In genomic region chr5:23627221-23627620, GRCm38 (mm10) we compare ENCODE assay signal across 16 mouse cellular contexts. TPM values are rescaled to one million over a fixed set of nuclear protein-coding genes. Genes with fewer than 3 reads are reported as not detected.
DNase-seq lines count a peak whose midpoint lies in the region; ATAC-seq and TF ChIP-seq lines count a peak whose summit lies in the region.
"Had no signal": no experiment of that assay in that cellular context is flagged by ENCODE, and none has a peak within 500 bp of the region (broad histone marks: within the 10 kb centered on the region; RNA-seq: fewer than 3 reads in every experiment).

No protein-coding gene starts in this region.

- DNase-seq in adrenal gland, postnatal 36 days = peak; percentile 12 to 22
- no peak for DNase-seq in adrenal gland, postnatal 4 days (ENCODE audit: low spot score in 2 of 2)
- DNase-seq in heart, postnatal 14 days = peak; percentile 28 to 49
- DNase-seq in NIH3T3 (ENCODE audit: low read depth) = peak; percentile 87
- DNase-seq in B cell, adult 2 months = no peak
- DNase-seq: cerebellum, adult 2 months; liver, embryonic 13.5 days; thymus, postnatal 25 days had no signal

- H3K36me3 ChIP-seq in heart, embryonic 12.5 days = no peaks in the 10 kb centered on the region
- H3K36me3 ChIP-seq in myocyte (ENCODE audit: control insufficient read depth, insufficient read depth) = no peaks in the 10 kb centered on the region
- H3K36me3 ChIP-seq: embryonic facial prominence, embryonic 10.5 days; forebrain, embryonic 15.5 days; heart, embryonic 10.5 days; hindbrain, embryonic 13.5 days; liver, embryonic 13.5 days had no signal

- H3K4me3 ChIP-seq in heart, embryonic 12.5 days = no peak overlapping the region
- no peak overlapping the region for H3K4me3 ChIP-seq in myocyte
- H3K4me3 ChIP-seq: embryonic facial prominence, embryonic 10.5 days; erythroblast, embryonic 14.5 days; forebrain, embryonic 15.5 days; heart, embryonic 10.5 days; hindbrain, embryonic 13.5 days; liver, embryonic 13.5 days had no signal

- peaks cover 30% of the 10 kb centered on the region for H3K4me1 ChIP-seq in heart, embryonic 12.5 days (replicated peaks)
- H3K4me1 ChIP-seq: liver, embryonic 13.5 days had no signal

- no peak overlapping the region for H3K27ac ChIP-seq in heart, embryonic 12.5 days (ENCODE audit: poor library complexity, severe bottlenecking)
- H3K27ac ChIP-seq: embryonic facial prominence, embryonic 10.5 days; forebrain, embryonic 15.5 days; heart, embryonic 10.5 days; hindbrain, embryonic 13.5 days; liver, embryonic 13.5 days had no signal

- H3K79me2 ChIP-seq in myocyte (ENCODE audit: control insufficient read depth, insufficient read depth) = no peaks in the 10 kb centered on the region

- TF ChIP-seq POLR2A in myocyte (IDR thresholded peaks at IDR 0.05; ENCODE audit: insufficient read length, low read depth) = no peak

- H3ac ChIP-seq in myocyte (ENCODE audit: control insufficient read depth, insufficient read length) = no peak overlapping the region

- 70% methylated on average over 5 of the region's 5 CpGs for WGBS in heart, embryonic 12.5 days

- ATAC-seq in heart, embryonic 12.5 days (ENCODE audit: insufficient number of reproducible peaks, low FRiP score) = no peak
- ATAC-seq: forebrain, embryonic 15.5 days had no signal

- H3K9me3 ChIP-seq in heart, embryonic 12.5 days (replicated peaks) = no peaks in the 10 kb centered on the region
- H3K9me3 ChIP-seq: embryonic facial prominence, embryonic 10.5 days; forebrain, embryonic 15.5 days; heart, embryonic 10.5 days; hindbrain, embryonic 13.5 days; liver, embryonic 13.5 days had no signal

- intact Hi-C loops in heart, postnatal 14 days (cut with DNase I) = no loop called here

- no peak overlapping the region for H3K9ac ChIP-seq in heart, embryonic 12.5 days
- H3K9ac ChIP-seq: forebrain, embryonic 15.5 days; hindbrain, embryonic 13.5 days; liver, embryonic 13.5 days had no signal

- H3K4me2 ChIP-seq in heart, embryonic 12.5 days = no peak overlapping the region
- H3K4me2 ChIP-seq in myocyte (ENCODE audit: low read depth) = peak overlapping the region; percentile 52
- H3K4me2 ChIP-seq: forebrain, embryonic 15.5 days; hindbrain, embryonic 13.5 days; liver, embryonic 13.5 days; midbrain, embryonic 11.5 days had no signal

- no peaks in the 10 kb centered on the region for H3K27me3 ChIP-seq in heart, embryonic 12.5 days (replicated peaks)
- no peaks in the 10 kb centered on the region for H3K27me3 ChIP-seq in myocyte (ENCODE audit: control insufficient read depth, insufficient read depth, insufficient read length)
- H3K27me3 ChIP-seq: forebrain, embryonic 15.5 days; hindbrain, embryonic 13.5 days; liver, embryonic 13.5 days had no signal

TF ChIP-seq in myocyte, 11 proteins besides CTCF, POLR2A, EP300 and RAD21:
- TF ChIP-seq TCF3 (IDR thresholded peaks at IDR 0.05; ENCODE audit: insufficient read length, low read depth) = no peak
- no peak for TF ChIP-seq TCF12 (IDR thresholded peaks at IDR 0.05; ENCODE audit: insufficient read depth, poor library complexity, severe bottlenecking)
- no peak for TF ChIP-seq MAX (IDR thresholded peaks at IDR 0.05; ENCODE audit: low read depth)
- no peak for TF ChIP-seq MYOD1 (IDR thresholded peaks at IDR 0.05; ENCODE audit: control insufficient read depth in 1 of 3, insufficient read length in 2 of 3, low read depth in 2 of 3)
- TF ChIP-seq USF1 (IDR thresholded peaks at IDR 0.05; ENCODE audit: low read depth) = no peak
- no peak for TF ChIP-seq SRF (IDR thresholded peaks at IDR 0.05; ENCODE audit: control insufficient read depth, insufficient read length, low read depth)
- TF ChIP-seq CEBPB (IDR thresholded peaks at IDR 0.05; ENCODE audit: insufficient read depth, poor library complexity, severe bottlenecking) = no peak
- TF ChIP-seq REST (IDR thresholded peaks at IDR 0.05; ENCODE audit: insufficient read depth, insufficient read length) = no peak
- no peak for TF ChIP-seq E2F4 (IDR thresholded peaks at IDR 0.05; ENCODE audit: insufficient read depth)
- TF ChIP-seq POLR2AphosphoS2 (IDR thresholded peaks at IDR 0.05; ENCODE audit: insufficient read length, low read depth) = no peak
- TF ChIP-seq MYOG (IDR thresholded peaks at IDR 0.05; ENCODE audit: control insufficient read depth in 1 of 3, insufficient read depth in 1 of 3, insufficient read length in 2 of 3, low read depth in 2 of 3) = no peak

RNA-seq across cellular contexts. Expression of gene Srpk2, which starts 57.2 kb away (rescaled TPM):
- total RNA-seq in adrenal gland, postnatal 36 days (2021) = 10 to 100 TPM; 46.6 to 47.2 TPM
- total RNA-seq in adrenal gland, postnatal 4 days (2021) = 10 to 100 TPM; 66.8 to 71.4 TPM
- 10 to 100 TPM; 40.7 to 44.6 TPM for total RNA-seq in heart, postnatal 14 days (2021)
- 48.0 and 50.1 TPM in 2 replicates for polyA plus RNA-seq in heart, embryonic 12.5 days (2016; fragmentation: Nextera tagmentation; extraction: Ambion mirVana)
- 8.1 TPM for polyA plus RNA-seq in myocyte (2012; fragmentation: generic; extraction: Trizol)

Comparison
In these comparisons a context has a peak if more than half of its experiments do, and no peak if none do; other contexts are left out.
1. DNase-seq: peak in adrenal gland, postnatal 36 days (2 of 2), heart, postnatal 14 days (2 of 2) and NIH3T3 (single experiment); none in adrenal gland, postnatal 4 days (0 of 2) and B cell, adult 2 months (0 of 2).